Mouse (Mus musculus) lung, postnatal 25 days (tissue): ENCODE measurements at regions not wholly inside any gene's neighbourhood (a gene's known extent, or its start where the extent isn't known, plus 50 kb on each side); places are given as distances from the start of the nearest gene placed in this dataset.

ENCODE experiments used
- DNase-seq: peaks from one replicate; pipeline ENCODE4 v3.0.0; 2022; ENCODE audit warnings: low spot score

DNA sequence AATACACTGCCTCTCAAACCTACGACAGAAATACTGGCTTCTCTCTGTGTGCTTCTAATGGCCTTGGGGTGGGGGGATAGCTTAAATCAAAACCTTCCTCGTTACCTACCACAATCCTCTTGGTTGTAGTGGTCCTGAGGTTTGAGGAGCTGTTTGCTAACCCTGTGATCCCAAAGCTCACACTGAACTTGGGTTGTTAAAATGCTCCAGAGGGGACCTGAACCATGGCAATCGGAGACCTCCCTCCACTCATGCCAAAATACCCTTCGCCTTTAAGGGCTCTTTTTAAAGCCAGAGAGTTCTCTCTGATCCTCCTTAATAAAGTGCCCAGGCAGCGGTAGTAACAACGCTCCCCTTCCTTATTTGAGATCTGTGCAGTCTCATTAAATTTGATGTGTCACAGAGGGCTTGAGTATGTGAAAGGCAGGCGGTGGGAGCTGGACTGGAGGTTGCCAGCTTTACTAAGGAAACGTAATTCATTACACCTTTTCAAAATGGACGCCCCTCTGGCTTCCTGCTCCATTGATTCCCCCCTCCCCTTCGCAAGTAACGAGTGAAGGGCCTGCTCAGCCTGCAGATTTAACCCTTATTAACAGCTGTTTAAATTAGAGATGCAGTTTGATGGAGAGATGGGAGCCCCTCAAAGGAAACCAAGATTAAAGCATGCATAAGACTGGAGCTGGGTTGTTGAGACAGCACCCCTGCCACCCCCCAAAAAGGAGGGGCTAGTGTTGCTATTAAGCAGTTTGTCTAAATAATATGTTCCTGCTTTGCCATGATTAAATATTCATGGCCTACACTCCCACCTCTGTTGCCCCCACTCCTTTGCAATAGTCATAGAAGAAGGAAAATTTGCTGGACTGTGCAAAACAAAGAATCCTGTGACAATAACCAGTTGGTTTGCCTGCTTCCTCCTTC, 289.4 kb downstream of the Sorl1 start:
- no peak for DNase-seq

DNA sequence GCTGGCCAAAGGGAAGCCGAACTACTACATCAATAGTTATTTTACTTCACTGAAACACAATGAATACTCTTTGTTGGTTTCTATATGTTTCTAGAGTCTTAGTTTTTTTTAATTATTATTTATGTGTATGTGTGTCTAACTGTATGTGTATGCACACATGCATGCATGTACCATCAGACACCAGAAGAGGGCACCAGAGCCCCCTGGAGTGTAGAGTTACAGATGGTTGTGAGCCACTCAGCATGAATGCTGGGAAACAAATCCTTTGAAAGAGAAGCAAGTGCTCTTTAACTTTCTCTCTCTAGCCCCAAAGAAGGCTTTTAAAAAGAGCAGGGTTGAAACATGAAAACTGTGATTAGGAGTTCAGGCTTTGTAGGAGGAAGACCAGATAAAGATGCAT, 290.7 kb downstream of the Sorl1 start:
- DNase-seq, result no peak

GRCm38 (mm10) chr9:41827356-41827755, 296.7 kb downstream of the Sorl1 start:
- no peak for DNase-seq

GRCm38 (mm10) chr9:41821401-41821800, 302.7 kb downstream of the Sorl1 start:
- DNase-seq, result no peak

- no peak for DNase-seq
Observed at GRCm38 (mm10) chr9:41817740-41818461, 306.2 kb downstream of the Sorl1 start.

GRCm38 (mm10) chr9:41815921-41816320, 308.2 kb downstream of the Sorl1 start:
- DNase-seq, result no peak

DNA sequence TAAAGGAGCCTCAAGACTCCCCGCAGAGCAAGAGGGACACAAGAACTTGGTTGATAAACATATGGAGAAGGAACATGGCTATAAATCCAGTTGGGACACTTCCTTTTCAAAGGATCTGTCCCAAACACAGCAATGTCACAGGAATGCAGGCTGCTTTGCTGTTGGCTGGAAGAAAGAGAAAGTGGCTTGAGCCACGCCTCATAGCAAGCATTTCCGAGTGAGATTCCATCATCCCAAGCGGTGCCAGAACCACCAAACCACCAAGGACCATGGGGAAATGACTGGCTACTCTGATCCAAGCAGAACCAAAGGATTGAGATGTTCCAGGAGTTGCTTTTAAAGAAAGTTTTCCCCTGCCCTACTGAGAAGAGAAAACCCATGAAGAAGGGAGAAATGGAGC, 314.8 kb downstream of the Sorl1 start:
- no peak for DNase-seq

GRCm38 (mm10) chr9:41808791-41809190, 315.3 kb downstream of the Sorl1 start:
- no peak for DNase-seq

DNA sequence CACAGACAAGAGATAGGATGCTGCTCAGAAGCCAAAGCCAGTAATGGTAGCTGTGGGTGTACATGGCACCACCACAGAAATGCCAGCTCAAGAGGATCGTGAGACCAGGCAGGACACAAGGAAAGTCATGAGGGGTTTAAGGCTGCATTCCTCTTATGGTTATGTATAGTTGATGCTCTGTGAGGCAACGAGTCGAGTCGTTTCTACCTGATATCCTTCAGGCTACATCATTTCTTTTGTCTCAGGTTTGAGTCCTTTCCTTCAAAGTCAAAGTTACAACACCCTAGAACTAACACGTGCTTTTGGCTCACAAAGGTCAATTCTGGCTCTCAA, 317.8 kb downstream of the Sorl1 start:
- no peak for DNase-seq

DNA sequence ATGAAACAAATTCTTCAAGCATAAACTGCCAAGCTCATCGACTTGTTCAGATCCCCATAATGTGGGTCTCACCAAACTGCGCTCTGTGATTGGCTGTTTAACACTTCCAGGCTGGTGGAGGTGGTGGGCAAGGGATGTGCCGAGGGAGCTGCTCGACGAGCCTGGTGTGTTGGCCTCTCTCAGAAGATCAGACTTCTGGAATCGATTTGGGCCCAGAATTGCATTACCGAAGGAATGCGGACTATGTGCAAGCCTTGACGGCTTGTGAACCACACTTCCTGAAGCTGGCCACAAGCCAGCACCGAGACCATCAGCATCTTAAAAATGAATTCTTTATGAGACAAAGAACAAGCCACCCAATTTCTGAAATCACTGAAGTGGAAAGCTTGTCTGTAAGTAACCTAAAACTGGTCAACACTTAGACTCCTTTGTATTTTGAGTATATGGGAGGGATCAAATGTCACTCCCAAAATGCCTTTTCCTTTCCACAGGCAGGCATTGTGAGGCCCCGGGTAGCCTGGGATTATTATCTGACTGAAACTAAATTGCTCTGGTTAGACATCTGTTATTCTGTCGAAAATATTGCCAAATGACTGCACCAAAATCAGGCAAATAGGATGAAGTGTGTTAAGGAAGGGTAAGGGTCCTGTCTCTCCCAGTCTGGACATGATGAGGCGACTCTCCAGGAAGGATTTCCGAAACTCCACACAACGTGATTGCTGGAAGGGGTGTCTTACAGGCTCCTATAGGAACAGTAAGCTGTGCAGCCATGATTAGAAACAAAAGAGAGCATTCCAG, 318.4 kb downstream of the Sorl1 start:
- DNase-seq, result no peak

DNA sequence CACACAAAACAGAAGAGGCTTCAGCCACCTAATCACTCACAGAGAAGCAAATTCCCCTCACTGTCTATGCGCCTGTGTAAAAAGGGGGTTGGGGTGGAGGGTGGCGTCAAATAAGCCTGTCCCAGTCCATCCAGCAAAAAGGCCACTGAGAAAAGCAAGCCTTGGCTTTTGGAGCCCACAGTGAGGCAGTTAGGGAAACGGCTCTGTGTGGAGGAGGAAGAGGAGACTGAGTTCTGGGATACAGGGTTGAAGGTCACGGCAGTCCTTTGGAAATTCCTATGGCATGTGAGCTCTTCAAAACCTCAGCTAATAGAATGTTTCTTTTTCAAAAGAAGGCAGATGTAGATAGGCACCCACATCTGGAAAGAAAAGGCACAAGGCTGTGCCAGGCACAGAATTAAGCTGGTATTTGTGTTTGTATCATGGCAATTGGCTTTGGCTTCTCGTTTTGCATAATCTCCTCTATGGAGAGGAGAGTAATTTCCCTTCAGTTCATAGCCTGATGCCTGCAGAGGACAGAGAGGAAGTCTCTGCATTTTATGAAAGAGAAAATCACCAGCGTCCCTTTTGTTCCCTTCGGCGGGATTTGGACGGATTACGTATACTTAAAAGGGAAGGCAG, 319.3 kb downstream of the Sorl1 start:
- DNase-seq, result no peak

GRCm38 (mm10) chr9:41803680-41804460, 320.2 kb downstream of the Sorl1 start:
- DNase-seq, result no peak

DNA sequence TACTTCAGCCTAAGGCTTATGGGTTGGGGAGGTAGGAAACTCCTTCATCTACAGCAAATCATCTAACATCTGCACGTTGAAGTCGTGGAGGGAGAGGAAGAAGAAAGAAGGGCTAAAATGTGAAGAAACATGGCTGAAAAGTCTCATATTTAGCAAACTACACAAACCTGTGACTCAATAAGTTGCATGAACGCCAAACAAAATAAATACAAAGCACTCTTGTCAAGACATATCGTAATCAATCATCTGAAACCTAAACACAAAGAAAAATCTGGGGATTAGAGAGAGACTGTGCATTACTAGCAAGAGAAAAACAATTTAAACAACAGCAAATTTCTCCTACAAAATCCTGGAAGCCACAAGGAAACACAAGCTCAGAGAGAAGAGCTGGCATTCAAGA, 322.7 kb downstream of the Sorl1 start:
- DNase-seq, result no peak

DNA sequence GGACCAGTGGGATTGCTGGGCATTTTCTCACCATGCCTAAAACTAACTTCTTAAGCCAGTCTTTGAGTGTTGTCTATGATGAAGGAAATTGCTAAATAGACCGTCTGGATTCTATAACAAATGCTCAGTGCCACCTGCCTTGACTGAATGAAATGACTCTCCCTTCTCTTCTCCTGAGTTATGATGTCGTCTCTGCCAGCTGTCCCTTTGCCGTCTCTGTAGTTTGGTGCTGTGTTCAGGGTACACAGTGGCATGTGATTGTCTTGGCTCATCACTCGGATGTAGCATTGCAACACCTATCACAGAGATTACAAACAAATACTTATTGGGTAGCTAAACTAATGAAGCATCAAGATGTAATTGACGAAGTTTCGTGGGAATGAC, 331.3 kb downstream of the Sorl1 start:
- no peak for DNase-seq

DNA sequence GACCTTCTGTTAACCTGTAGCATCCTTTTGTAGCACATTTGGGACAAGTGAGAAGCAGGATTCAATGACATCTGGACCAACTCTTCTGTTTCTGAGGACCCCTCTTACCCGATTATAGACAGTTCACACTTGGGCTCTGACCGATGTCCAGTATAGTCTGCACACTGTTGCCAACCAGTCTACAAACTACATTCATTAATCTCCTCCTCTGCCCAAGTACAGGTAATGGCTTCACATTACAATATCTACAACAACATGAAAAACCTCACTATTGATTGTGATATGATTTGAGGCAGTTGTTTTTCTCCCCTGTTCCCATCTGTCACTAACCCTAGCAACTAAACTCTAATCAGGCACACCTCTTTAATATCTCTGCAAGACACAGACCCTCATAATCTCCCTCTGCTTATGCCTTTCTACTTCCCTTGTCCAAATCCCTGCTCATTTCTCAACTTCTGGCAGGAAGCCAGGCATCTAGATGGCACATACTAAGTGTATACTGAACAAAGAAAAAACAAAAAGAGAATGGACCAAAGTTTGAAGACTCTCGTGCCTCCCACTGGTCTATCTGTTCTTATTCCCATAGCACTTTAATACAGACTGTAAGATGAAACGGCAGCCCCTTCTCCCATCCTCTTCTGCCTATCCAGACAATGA, 331.8 kb downstream of the Sorl1 start:
- no peak for DNase-seq

GRCm38 (mm10) chr9:41791501-41792172, 332.5 kb downstream of the Sorl1 start:
- DNase-seq, result no peak

DNA sequence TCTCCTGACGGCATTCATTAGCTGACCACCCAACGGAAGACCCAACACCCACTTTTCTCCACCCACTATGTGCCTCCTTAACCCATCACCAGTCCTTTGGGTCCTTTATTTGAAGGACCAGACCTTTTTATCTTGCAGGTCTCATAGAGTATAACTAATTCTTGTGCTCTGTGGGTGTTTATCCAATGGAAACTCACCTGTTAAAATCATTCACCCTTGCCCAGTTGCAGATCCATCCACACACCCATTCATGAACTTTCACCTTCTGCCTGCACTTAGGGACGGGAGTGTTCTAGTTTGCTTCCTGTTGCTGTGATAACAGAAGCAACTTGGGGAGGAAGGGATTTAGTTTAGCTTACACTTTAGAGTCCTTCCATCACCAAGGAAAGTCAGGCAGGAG, 339.0 kb downstream of the Sorl1 start:
- no peak for DNase-seq

DNA sequence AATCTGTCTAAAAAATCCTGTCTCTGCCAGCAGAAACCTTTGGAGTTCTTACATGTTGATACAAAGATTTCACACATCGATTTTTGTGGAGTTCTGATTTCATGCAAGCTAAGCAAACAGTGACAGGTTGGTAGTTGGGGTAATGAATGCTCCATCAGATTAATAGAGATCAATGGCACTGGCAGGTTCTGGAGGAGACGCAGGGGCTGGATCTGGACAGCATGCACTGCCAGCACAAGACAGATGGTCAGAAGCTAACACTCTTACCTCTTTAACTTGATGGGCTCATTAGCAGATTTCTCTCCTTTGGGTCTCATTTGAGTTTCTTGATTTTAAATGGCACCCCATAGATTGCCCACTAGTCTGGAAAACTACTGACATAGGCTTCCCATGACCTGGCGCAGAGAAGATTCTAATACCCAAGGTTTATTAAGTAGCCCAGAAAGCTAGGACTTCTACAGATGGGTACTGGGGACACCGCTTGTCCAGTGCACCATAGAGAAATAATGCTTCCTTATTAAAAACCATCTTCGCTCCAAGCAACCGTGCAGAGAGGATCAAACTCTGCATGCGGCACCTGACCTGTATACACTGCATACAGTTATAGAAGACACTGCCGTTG, 351.7 kb downstream of the Sorl1 start:
- no peak for DNase-seq

- no peak for DNase-seq
Observed at GRCm38 (mm10) chr9:41771276-41771675, 352.8 kb downstream of the Sorl1 start.

GRCm38 (mm10) chr9:41768316-41768715, 355.8 kb downstream of the Sorl1 start:
- DNase-seq, result no peak
